In genomic region chr5:70011951-70012350, GRCm38 (mm10) we compare ENCODE assay signal across 26 mouse cellular contexts.
"Had no signal": no experiment of that assay in that cellular context is flagged by ENCODE, and none has a peak within 500 bp of the region (broad histone marks: within the 10 kb centered on the region; RNA-seq: fewer than 3 reads in every experiment).

No protein-coding gene starts in this region.

- H3K36me3 ChIP-seq: heart, embryonic 13.5 days; heart, embryonic 15.5 days; hindbrain, embryonic 13.5 days; kidney, embryonic 15.5 days; limb, embryonic 13.5 days; limb, embryonic 15.5 days; liver, embryonic 12.5 days had no signal

- H3K27me3 ChIP-seq: heart, embryonic 13.5 days; heart, embryonic 15.5 days; hindbrain, embryonic 13.5 days; kidney, embryonic 15.5 days; limb, embryonic 13.5 days; limb, embryonic 15.5 days; liver, embryonic 12.5 days had no signal

- H3K9ac ChIP-seq: heart, embryonic 13.5 days; heart, embryonic 15.5 days; hindbrain, embryonic 13.5 days; kidney, embryonic 15.5 days; limb, embryonic 13.5 days; limb, embryonic 15.5 days; liver, embryonic 12.5 days had no signal

- H3K9me3 ChIP-seq: heart, embryonic 13.5 days; heart, embryonic 15.5 days; hindbrain, embryonic 13.5 days; kidney, embryonic 15.5 days; limb, embryonic 13.5 days; limb, embryonic 15.5 days; liver, embryonic 12.5 days had no signal

- H3K4me3 ChIP-seq: gastrocnemius, adult 2 months; heart, adult 2 months; heart, embryonic 13.5 days; heart, embryonic 15.5 days; hindbrain, embryonic 13.5 days; kidney, embryonic 15.5 days; limb, embryonic 13.5 days; limb, embryonic 15.5 days; liver, embryonic 12.5 days had no signal

- DNase-seq: gastrocnemius, adult 2 months; gastrocnemius, postnatal 10 days; gastrocnemius, postnatal 25 days; heart, adult 11 months; heart, adult 2 months; heart, postnatal 14 days; heart, postnatal 36 days; kidney, adult 11 months; kidney, adult 2 months; kidney, adult 9 months; kidney, postnatal 14 days; kidney, postnatal 36 days; layer of hippocampus, adult 9-11 months; layer of hippocampus, postnatal 36 days; left cerebral cortex, postnatal 4 days had no signal

- ATAC-seq: hindbrain, embryonic 16.5 days; intestine, embryonic 16.5 days; liver, embryonic 12.5 days had no signal

- H3K4me1 ChIP-seq: heart, embryonic 13.5 days; heart, embryonic 15.5 days; hindbrain, embryonic 13.5 days; kidney, embryonic 15.5 days; limb, embryonic 13.5 days; limb, embryonic 15.5 days; liver, embryonic 12.5 days had no signal

- H3K4me2 ChIP-seq: heart, embryonic 11.5 days; heart, embryonic 13.5 days; heart, embryonic 15.5 days; hindbrain, embryonic 13.5 days; kidney, embryonic 15.5 days; limb, embryonic 13.5 days; limb, embryonic 15.5 days; liver, embryonic 12.5 days had no signal

- H3K27ac ChIP-seq: gastrocnemius, adult 2 months; heart, adult 2 months; heart, embryonic 13.5 days; heart, embryonic 15.5 days; hindbrain, embryonic 13.5 days; kidney, embryonic 15.5 days; kidney, postnatal 0 days; limb, embryonic 13.5 days; limb, embryonic 15.5 days; liver, embryonic 12.5 days had no signal
